Mouse (Mus musculus) right cerebral cortex, adult 2 months (tissue): ENCODE results near the gene Tmem255a.

Experiments used
- DNase-seq, 2 experiments: peaks; one replicate each; pipeline ENCODE4 v3.0.0; 2021 to 2022; ENCODE audit warnings: low spot score in 2 of 2

Tmem255a gene

DNA sequence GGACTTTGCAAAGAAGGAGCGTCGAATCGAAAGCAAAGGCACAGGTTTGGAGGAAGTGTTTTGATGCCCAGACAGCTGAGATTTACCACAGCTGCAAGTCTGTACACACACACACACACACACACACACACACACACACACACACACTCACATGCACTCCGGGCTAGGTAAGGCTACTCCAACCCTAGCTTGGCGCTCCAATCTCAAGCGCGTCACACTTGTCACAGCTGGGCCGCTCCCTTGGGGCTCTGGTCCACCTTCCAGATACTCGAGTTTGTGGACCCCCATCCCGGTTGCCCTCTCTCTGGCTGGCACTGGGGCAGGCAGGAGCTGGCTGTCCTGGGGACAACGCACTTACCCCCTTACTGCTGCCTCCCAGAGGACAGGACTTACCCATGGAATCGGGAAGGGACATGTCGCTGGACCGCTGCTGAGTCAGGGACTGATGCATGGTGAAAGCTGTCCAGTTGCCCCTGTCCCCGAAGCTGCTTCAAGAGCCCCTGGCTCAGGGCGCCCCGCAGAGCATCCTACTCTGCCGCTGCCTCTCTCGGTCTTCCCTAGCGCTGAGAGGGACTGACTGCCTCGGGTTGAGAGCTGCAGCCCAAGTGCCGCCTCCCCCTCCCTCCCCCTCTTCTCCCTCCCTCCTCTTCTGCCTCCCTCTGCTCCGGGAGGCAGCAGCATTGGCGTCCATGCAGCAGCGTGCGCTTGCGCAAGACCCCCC, at the start of gene Tmem255a:
Gene Tmem255a (minus strand): TSS at position 589 of the 721 bp plus-strand sequence.
- peak; percentile 16 to 31 for DNase-seq

DNA sequence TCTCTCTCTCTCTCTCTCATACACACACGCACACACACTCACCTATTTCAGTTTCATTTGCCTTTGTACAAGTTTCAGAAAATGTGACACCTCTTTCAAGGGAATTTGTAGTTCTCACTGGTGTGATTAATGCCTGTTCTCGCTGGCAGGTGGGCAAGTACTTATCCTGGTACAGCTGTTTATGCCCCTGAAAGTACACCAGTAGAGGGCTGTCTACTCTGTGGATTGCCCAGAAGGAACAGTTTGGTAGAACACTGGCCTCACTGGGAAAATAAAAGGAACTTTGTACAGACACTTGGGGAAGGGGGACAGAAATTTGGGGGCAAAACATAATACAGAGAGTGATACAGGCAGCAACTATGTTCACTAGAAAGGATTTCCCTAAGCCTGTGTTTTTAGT, 7.4 kb upstream of the Tmem255a start:
- no peak for DNase-seq

GRCm38 (mm10) chrX:38250352-38250950, 1.8 kb downstream of the Tmem255a start:
- peak; percentile 13 to 15 for DNase-seq

DNA sequence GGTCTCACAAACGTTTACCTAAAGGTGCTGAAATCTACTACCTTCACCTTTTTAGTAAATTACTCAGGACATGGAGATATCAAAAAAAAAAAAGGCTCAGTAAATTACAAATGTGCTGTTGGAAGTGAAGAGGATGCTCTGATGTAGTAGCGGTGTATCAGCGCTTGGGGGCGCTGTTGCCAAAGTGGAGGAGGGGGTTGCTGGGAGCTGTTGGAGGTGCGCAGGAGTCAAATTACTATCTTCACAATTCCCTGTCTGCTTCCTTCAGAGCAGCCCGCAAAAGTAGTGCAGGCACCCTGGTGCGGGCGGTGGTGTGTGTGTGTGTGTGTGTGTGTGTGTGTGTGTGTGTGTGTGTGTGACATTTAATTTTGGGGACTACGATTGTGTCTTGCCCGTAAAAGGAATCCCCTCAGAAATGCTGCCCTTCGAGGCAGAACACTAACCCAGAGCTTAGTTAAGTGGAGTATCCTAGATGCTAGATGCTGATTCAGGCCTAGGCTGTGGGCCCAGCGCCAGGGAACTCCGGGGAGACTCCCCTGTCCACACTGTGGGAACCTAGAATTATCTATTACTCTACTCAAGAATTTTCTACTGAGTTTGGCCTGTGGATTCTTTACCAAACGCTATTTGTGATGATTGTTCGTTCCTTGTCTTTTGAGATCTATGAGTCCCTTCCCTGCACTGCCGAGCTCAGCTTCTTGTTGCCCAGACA, 2.4 kb downstream of the Tmem255a start:
- peak; percentile 15 to 52 for DNase-seq

DNA sequence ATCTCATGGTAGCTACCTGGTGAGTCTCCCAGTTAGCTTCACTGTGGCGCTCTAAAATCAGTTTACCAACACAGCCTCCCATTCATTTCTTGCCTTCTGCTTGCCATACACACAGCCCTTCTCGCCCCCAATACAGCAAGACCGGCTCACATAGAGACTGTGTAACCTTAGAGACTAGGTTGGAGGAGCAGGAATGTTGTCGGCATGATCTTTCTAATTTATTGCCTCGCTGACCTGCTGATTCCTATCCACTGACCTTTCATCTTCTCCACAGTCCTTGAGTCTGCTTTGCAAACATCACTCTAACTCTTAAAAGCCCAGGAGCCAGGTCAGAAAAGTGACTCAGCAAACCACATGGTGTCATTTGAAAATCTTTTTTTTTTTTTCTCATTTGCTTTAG, 4.6 kb downstream of the Tmem255a start:
- DNase-seq = no peak

DNA sequence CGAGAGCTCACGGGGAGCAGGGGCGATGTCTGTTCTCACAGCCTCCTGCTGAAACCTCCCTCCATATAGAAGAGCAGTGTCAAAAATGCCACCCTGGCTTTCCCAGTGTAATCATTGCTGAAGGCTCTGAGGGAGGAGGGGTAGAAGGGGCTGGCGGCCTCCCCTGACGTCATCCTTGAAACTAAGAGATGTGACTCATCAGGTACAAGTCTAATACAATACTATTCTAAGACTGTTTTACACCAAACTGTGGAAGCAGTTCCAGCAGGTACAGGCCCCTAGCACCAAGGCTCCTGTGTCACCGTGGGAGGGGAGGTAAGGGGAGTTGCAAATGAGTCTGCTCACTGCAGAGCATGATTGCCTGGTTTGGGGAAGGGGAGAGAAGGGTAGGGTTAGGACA, 5.1 kb downstream of the Tmem255a start:
- no peak for DNase-seq

DNA sequence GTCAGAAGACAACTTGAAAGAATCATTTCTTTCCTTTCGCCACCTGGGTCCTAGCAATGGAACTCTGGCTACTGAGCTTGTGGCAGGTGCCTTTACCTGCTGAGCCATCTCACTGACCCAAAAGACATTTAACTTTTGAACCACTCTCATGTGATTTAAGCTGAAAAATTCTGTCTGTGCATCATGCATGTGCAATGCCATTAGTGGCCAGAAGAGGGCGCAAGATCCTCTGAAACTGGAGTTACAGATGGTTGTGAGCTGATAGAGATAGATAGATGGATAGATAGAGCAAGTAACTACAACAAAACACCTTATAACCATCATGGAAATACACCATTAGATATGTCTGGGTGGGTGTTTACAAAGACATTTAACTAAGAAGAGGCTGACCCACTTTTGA, 14.5 kb downstream of the Tmem255a start:
- peak; percentile 41 to 44 for DNase-seq

GRCm38 (mm10) chrX:38229888-38230287, 22.4 kb downstream of the Tmem255a start:
- DNase-seq = no peak

DNA sequence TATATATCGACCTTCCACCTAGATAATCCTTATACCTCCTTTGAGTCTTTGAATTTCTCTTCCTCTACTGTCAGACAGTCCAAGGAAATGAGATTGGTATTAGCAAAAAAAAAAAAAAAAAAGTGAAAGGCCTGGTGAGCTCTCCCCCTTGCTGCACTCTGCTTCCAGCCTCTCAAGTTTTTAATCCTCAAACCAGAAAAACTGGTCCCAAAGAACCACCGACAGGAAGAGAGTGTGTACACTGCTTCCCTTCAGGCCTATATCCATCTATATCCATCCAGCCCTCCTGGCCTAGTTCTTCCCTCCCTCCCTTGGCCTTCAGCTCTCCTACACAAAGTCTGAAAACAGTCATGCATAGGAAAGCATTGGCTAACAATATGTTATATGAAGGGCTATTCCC, 29.5 kb downstream of the Tmem255a start:
- no peak for DNase-seq

DNA sequence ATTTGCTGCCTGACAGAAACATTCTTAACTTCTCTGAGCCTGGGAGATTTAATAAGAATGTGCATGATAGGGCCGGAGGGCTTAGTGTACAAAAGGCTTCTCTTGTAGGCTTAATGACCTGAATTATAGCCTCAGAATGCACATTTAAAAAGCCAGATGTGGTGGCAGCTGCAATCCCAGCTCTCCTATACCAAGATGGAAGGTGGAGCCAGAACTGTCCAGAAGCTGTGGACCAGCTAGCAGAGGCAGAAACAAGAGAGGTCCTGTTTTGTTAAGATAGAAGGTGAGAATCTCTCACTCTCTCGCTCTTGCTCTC, 34.6 kb downstream of the Tmem255a start:
- no peak for DNase-seq

GRCm38 (mm10) chrX:38216986-38217675, 35.1 kb downstream of the Tmem255a start:
- DNase-seq = no peak

DNA sequence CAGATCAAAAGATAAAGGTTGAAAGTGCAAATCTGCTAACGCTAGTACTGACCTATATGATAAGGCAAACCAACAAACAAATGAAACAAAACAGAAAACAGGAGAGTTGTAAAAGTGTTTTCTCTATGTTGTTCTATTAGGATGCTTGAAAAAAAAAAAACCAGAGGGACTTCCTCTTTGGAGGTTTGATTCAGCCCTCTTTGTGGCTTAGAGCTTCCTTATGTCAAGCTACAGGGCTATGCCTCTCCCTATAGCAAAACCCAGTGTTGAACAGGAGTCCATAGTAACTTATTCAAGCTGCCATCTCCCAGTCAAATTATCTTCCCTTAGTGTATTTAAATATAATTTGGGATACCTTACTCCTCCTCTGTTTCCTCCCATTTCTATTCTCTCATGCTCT, 44.8 kb downstream of the Tmem255a start:
- DNase-seq = no peak

DNA sequence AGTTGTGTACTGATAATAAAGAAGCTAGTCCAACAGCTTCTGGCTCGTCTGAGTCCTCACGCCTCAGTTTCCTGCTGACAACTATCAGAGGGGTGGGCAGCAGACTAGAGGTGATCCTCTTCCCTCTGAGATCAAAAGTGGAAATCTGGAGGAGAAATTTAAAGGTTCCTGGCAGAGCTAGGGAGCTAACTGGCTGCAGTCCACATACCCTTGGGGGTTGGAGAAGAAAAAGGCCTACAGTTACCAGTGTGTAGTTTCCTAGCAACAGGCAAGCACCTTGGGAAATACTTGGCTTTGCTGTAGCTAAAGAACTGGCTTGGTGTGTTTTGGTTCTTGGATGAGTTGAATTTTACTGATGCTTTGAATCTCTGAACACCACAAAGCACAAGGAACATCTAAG, 50.4 kb downstream of the Tmem255a start:
- DNase-seq = peak; percentile 24 to 43

GRCm38 (mm10) chrX:38190458-38190764, 61.8 kb downstream of the Tmem255a start:
- no peak for DNase-seq

DNA sequence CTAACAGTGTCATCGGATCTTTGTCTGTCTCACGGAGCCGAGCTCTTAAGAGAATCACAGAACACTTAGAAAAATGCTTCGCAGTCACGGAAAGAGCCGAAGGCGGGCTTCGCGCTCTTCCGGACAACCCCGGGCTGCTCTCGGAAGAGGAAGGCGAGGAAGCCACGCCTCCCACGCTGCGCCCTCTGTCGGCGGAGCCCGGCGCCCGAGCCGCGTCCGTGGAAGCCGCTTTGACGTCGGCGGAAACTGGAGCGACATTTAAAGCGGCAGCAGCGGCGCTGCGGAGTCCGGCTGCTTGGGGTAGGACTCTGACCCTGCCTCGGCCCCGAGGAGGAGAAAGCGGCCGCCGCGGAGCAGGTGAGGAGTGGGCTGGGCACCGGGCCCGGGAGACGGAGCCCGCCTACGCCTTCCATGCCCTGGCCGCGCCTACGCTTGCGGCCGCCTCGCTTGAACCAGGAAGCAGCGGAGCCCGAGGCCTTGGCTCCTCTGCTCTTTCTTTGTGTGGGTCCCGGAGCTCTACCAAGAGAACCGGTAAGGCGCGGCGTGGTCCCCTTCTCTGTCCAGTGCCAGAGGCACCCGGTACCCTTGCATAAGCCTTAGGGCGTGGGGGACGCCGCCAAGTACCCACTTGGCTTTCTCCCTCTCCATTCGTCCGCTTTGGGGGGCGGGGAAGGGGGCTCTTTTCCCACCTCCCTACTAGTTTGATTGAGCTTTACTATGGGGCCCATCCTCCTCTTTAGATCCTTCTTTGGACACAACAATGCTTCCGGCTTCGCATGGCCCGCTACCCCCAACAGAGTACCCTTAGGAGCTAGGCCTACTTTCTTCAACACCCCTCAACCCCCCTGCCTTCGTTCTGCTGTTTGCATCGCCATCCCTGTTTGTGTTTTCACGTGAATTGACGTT, 62.4 kb downstream of the Tmem255a start, which contains the start of gene Zbtb33:
Gene Zbtb33 (plus strand): TSS at position 242 of the 906 bp plus-strand sequence.
- DNase-seq = peak; percentile 83 to 89

DNA sequence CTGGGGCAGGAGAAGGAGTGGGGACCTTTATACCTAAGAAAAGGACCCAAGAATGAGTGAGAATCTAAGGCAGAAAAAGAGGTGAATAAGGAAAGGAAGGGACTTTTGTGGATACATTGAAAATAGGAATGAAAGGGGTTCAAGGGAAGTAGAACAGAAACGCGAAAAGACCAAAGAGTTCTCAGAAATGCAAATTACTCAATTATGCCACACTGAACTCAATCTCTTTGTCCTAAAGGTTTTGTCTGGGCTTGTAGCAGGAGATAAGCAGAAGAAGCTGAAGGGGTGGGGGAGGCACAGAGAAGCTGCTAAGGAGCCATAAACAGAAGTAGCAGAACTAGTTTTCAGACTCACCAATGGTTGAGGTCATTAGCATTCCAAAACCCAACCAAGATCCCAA, 66.7 kb downstream of the Tmem255a start:
- no peak for DNase-seq

DNA sequence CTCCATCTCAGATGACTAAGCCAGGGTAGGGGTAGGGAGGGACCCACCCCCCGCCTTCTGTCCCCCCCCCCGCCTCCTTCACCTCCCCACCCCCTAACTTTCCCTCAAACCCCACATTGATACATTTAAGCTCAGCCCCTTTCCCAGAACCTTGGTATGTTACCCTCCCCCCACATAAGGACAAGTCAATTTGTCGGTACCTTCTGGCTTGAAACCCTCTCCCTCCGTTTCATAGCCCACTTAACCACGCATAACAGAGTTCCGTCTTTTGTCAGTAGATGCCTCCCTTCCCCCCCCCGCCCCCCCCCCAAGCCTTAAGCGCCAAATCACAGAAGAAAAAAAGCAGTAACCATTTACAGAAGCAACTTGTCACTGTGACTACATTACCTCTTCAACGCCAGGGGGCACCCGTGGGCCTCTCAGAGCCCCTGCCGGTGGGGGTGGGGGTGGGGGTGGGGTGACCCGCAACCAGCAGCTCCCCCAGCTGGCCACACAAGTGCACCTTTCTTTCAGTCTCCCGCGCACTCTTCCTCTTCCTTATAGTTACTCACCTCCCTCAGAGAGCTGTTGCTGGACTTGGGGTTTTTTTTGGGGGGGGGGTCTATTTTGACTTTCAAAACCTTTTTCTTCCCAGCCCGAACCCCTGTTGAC, 70.5 kb downstream of the Tmem255a start:
- DNase-seq = no peak

DNA sequence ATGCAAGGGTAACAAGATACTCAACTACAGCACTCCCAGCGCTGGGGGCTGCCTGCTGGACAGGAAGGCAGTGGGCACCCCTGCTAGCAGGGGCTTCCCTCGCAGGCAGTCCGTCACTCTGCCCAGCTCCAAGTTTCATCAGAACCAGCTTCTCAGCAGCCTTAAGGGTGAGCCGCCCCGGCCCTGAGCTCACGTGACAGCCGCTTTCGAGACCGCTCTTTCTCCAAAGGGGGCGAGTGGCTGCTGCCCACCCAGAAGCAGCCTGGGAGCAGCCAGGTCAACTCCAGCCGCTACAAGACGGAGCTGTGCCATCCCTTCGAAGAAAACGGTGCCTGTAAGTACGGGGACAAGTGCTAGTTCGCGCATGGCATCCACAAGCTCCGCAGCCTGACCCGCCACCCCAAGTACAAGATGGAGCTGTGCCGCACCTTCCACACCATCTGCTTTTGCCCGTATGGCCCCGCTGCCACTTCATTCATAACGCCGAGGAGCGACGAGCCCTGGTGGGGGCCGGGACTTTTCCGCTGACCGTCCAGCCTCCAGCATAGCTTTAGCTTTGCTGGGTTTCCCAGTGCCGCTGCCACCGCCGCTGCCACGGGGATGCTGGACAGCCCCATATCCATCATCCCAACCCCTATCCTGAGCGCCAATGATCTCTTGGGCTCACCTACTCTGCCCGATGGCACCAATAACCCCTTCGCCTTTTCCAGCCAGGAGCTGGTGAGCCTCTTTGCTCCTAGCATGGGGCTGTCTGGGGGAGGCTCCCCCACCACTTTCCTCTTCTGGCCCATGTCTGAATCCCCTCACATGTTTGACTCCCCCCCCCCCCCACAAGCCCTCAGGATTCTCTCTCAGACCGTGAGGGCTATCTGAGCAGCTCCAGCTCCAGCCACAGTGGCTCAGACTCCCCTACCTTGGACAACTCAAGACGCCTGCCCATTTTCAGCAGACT, 71.3 kb downstream of the Tmem255a start:
- DNase-seq = peak in 1 of 2 experiments; percentile 6

DNA sequence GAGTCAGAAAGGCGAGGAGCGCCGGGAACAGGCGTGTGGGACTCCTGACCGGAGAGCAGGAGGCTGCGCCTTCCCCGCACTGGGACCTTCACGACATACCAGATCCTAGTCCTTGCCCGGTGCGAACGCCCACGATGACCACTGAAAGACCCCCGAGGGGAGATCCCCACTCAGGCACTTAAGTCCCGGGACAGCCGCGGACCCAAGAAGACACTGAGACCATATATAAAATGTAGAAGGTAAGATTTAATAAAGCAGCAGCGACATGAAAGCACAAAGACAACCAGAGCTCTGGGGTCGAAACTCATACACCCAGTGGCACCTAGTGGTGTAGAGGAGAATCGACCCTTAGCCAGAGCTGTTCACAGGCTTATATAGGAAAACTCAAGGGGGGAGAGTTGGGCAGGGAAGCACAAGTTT, 72.3 kb downstream of the Tmem255a start:
- DNase-seq = peak; percentile 28 to 29

GRCm38 (mm10) chrX:38166592-38166991, 85.6 kb downstream of the Tmem255a start:
- DNase-seq = no peak
